Mouse (Mus musculus): Measurements from ENCODE around the gene Nkain2.

- TF ChIP-seq CTCF (IDR thresholded peaks at IDR 0.05; ENCODE audit: low read depth, low read length) (no peak), POLR2AphosphoS5 (IDR thresholded peaks at IDR 0.05; ENCODE audit: insufficient replicate concordance, low read depth, low read length) (no peak), TAL1 (conservative IDR thresholded peaks at IDR 0.05; ENCODE audit: low read depth, low read length) (no peak)
Measured at GRCm38 (mm10) chr10:32890507-32891131, 357 bp upstream of the Nkain2 start.

Measured in G1E (cell line).